Mouse (Mus musculus): ENCODE measurements around the gene Cd300lb.
"Not testable (repeated sequence)": the region's sequence is repeated elsewhere in the genome, so short reads cannot be mapped to it uniquely, and the experiment has no call there.

Cd300lb gene

DNA sequence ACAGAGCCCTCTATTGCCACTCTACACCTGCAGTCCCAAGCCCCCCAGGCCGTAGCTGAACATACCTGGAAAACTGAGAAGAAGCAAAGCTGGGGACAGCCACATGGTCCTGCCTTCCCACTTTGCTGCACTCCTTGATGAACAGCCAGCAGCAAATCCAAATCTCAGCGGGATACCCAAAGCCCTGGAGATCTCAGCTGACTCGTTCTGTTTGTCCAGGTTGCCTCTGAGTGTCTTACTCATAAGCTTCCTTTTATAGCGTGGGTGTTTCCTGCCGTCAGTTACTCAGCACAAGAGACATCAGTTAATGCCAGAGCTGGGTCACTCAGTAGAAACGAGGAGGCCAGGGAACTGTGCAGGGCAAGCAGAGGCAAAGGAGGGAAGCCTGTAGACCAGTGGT is at the start of gene Cd300lb:
Gene Cd300lb (minus strand): TSS at position 243 of the 400 bp plus-strand sequence.
- ATAC-seq (ENCODE audit: insufficient number of reproducible peaks, low FRiP score, low TSS enrichment), result 0 out of 2 replicates have a peak, but pooled peaks have one; percentile 45

DNA sequence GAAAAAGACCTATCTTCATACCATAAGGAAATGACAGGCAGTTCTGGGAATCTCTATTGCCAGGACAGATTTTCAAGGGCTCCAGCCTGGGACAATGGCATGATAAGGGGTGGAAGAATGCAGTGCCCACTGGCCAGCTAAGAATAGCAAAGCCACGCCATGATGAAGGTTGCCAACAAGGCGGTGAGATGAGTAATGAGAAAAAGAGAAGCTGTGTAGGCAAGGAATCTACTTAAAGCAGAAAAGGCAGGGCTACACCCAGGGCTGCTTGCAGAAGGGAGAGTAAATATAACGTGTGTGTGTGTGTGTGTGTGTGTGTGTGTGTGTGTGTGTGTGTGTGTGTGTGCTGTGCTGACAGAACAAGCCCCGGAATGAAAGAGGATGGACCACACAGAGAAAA is 47.7 kb upstream of the Cd300lb start:
- ATAC-seq (ENCODE audit: insufficient number of reproducible peaks, low FRiP score, low TSS enrichment), result no peak

GRCm38 (mm10) chr11:114972726-114973125 is 38.5 kb upstream of the Cd300lb start:
- ATAC-seq (ENCODE audit: insufficient number of reproducible peaks, low FRiP score, low TSS enrichment), result no peak

- ATAC-seq (ENCODE audit: insufficient number of reproducible peaks, low FRiP score, low TSS enrichment), result no peak
These were observed 34.6 kb upstream of the Cd300lb start, which contains the start of gene Cd300c for GRCm38 (mm10) chr11:114968752-114969207. Gene Cd300c (minus strand): TSS chr11:114969157.

- no peak for ATAC-seq (ENCODE audit: insufficient number of reproducible peaks, low FRiP score, low TSS enrichment)
These were observed 31.1 kb upstream of the Cd300lb start for GRCm38 (mm10) chr11:114965182-114965828.

DNA sequence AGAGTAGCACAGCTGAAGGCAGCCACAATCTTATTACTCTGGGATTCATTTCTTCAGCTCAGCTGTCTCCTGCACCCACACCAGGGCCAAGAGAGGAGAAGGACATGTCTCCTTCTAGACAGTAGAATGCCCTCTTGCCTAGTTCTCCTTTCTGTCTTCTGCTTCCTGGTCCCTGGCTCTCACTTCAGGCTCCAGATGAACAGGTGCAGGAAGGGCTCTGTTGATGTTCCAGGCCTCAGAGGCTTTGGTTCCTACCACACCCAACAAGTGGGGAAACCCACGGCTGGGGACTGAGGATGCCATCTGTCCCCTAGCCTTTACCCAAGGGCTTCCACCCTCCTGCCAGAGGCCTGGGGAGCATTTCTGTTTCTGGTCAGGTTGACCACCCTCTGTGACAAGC is 26.2 kb upstream of the Cd300lb start:
- no peak for ATAC-seq (ENCODE audit: insufficient number of reproducible peaks, low FRiP score, low TSS enrichment)

DNA sequence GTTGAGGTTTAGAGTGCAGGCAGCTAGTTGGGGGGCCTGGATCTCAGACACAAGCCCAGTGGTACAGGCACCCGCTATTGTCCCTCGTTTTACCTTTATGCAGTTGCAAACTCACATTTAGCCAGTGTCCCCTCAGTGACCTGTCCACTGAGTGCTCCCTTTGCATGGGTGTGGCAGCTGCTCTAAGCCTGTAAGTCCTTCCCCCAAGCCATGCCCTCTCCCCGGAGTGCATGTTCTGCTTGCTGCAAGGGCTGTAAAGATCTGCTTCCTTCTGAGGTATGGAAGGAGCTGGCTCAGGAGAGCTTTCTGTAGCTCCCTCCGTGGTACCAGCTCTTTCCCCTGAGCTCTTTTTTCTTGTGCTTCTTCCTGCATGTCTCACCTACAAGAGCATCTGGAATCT is 595 bp downstream of the Cd300lb start:
- ATAC-seq (ENCODE audit: insufficient number of reproducible peaks, low FRiP score, low TSS enrichment), result no peak

DNA sequence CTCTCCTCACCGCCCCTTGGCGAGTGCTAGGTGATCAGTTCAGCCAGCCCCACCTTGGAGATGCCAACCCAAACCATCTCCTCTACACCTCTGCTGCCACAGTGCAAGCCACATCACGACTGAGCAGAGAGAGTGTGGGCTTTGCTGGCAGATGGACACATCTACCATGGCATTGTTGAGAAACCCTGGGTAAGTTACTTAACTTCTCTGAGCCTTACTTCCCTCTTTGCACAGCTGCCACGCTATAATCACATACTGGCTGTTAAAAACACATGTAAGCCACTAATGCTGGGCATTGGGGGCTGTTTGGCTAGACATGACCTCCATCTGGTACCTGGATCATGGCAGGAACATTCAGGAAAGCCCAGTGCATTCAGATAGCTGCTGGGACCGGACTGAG is 3.1 kb downstream of the Cd300lb start:
- ATAC-seq (ENCODE audit: insufficient number of reproducible peaks, low FRiP score, low TSS enrichment), result no peak

DNA sequence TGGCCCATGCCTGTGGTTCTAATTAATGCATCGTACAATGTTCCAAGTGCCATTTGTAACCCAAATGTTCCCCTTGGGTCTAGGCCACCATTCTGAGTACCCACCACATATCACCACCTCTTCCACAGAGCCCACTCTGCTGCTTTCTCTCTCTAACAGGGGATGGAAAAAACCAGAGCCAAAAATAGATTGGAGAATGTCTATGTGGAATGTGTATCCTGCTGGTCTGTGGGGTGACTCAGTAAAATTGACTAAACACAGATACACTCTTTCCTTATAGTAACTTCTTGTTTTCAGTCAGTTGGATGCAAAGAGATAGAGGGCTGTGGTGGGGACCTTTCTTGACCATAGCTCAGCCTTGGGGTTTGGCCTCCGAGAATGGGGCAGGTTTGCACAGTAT is 4.6 kb downstream of the Cd300lb start:
- no peak for ATAC-seq (ENCODE audit: insufficient number of reproducible peaks, low FRiP score, low TSS enrichment)

DNA sequence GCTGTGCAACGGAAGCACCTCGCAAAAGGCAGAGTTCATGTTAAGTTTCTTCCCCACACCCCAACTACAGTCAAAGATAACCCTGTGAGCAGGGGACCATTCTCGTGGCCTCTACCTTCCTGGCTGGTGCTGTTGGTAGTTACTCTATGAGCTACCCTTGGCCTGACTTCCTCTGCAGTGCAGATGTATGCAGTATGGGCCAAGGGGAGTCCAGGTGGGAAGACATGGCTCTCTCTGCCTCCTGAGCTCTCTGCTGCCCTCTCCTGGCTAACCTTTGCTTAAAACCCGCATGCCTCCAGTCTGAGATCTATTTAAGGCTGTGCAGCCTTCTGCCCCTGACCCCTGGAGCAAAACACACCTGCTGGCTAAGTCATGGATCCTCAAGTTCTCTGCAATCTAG is 10.2 kb downstream of the Cd300lb start:
- ATAC-seq (ENCODE audit: insufficient number of reproducible peaks, low FRiP score, low TSS enrichment), result no peak

- ATAC-seq (ENCODE audit: insufficient number of reproducible peaks, low FRiP score, low TSS enrichment), result no peak
These were observed 11.7 kb downstream of the Cd300lb start for GRCm38 (mm10) chr11:114922439-114922838.

DNA sequence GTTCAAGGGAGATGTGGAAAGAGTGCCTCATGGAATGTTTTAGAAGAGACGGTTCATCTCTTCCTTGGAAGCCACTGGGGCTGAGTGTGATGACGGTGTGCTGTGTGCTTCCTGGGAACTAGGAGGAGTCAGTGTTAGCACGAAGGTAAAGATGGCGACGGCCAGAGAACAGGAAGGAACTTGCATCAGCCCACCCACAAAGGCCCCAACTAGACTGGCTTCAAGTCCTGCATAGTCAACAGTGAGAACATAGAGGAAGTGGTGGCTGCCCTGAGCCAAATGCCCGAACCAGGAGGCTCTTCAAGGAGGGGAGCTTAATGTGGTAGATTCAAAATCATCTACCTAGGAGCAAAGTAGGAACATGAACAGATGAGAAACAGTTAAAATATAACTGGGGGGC is 17.1 kb downstream of the Cd300lb start:
- no peak for ATAC-seq (ENCODE audit: insufficient number of reproducible peaks, low FRiP score, low TSS enrichment)

- ATAC-seq (ENCODE audit: insufficient number of reproducible peaks, low FRiP score, low TSS enrichment), result no peak
These were observed 19.2 kb downstream of the Cd300lb start for GRCm38 (mm10) chr11:114914978-114915377.

DNA sequence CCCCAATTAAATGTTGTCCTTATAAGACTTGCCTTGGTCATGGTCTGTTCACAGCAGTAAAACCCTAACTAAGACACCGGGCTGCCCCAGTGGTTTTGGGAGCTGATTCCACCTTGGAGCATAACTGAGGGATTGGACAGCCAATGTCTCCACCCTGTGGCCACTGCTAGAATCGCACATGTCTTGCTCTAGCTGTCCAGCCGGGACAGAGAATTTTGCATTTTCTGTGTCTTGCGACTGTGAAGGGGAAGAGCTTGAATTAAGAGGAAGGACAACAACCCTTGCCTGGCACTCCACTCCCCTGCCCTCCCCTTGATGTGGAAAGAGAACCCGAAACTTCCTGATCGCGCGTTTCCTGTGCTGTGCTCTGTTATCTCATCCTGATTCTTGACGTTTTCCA is 21.3 kb downstream of the Cd300lb start:
- ATAC-seq (ENCODE audit: insufficient number of reproducible peaks, low FRiP score, low TSS enrichment), result peak; percentile 66; the same call in 1 of the 2 replicates

- ATAC-seq (ENCODE audit: insufficient number of reproducible peaks, low FRiP score, low TSS enrichment), result not testable (repeated sequence)
These were observed 24.6 kb downstream of the Cd300lb start for GRCm38 (mm10) chr11:114909538-114909937.

- ATAC-seq (ENCODE audit: insufficient number of reproducible peaks, low FRiP score, low TSS enrichment), result no peak
These were observed 26.1 kb downstream of the Cd300lb start for GRCm38 (mm10) chr11:114908086-114908485.

GRCm38 (mm10) chr11:114907567-114907966 is 26.6 kb downstream of the Cd300lb start:
- no peak for ATAC-seq (ENCODE audit: insufficient number of reproducible peaks, low FRiP score, low TSS enrichment)

GRCm38 (mm10) chr11:114903224-114903623 is 31.0 kb downstream of the Cd300lb start:
- ATAC-seq (ENCODE audit: insufficient number of reproducible peaks, low FRiP score, low TSS enrichment), result no peak

GRCm38 (mm10) chr11:114898026-114898425 is 36.2 kb downstream of the Cd300lb start:
- no peak for ATAC-seq (ENCODE audit: insufficient number of reproducible peaks, low FRiP score, low TSS enrichment)

GRCm38 (mm10) chr11:114896085-114896484 is 38.1 kb downstream of the Cd300lb start:
- no peak for ATAC-seq (ENCODE audit: insufficient number of reproducible peaks, low FRiP score, low TSS enrichment)

GRCm38 (mm10) chr11:114890542-114890941 is 43.6 kb downstream of the Cd300lb start:
- no peak for ATAC-seq (ENCODE audit: insufficient number of reproducible peaks, low FRiP score, low TSS enrichment)

DNA sequence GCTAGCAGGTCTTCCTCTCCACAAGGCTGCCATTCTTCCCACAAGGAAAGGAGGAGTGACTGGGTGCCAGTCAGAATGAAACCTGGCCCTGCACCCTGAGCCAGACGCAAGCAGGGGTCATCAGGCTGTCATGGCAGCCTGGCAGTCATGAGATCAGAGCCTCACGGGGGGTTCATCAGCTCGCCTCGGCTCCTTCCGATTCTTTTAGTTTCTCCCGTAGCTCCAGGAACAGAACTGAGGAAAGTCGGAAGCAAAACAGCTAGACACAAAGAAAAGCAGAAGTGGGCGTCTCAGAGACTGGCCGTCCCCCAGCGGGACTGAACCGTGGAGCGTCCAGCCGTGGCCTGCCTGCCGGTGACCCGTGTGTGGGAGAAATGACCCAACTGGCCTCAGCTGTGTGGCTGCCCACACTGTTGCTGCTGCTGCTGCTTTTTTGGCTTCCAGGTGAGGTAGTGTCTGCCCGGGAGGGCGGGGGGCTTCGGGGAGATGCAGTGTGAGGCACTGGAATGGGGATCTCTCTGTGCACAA is 44.1 kb downstream of the Cd300lb start, which contains the start of gene Cd300a:
Gene Cd300a (plus strand): TSS at position 51 of the 528 bp plus-strand sequence.
- no peak for ATAC-seq (ENCODE audit: insufficient number of reproducible peaks, low FRiP score, low TSS enrichment)

All from cerebellum, adult (tissue).